Comparison of ENCODE assay signal across 8 mouse cellular contexts in genomic region chr1:176835501-176836294, GRCm38 (mm10). TPM values are rescaled to one million over a fixed set of nuclear protein-coding genes. Genes with fewer than 3 reads are reported as not detected.
DNase-seq lines count a peak whose midpoint lies in the region; ATAC-seq and TF ChIP-seq lines count a peak whose summit lies in the region.

No protein-coding gene starts in this region.

- H3K9me3 ChIP-seq in ES-Bruce4 (replicated peaks; ENCODE audit: control insufficient read depth, insufficient read depth, low read length, poor library complexity, severe bottlenecking): no peaks in the 10 kb centered on the region
- no peaks in the 10 kb centered on the region for H3K9me3 ChIP-seq in embryonic facial prominence, embryonic 13.5 days
- H3K9me3 ChIP-seq in intestine, embryonic 15.5 days: no peaks in the 10 kb centered on the region
- H3K9me3 ChIP-seq in midbrain, embryonic 15.5 days: no peaks in the 10 kb centered on the region

- intact Hi-C loops in heart, adult 2 months (cut with DNase I): no loop called here
- intact Hi-C loops in left cerebral cortex, postnatal 14 days (cut with DNase I): no loop called here

- H3K27me3 ChIP-seq in heart, adult 2 months (ENCODE audit: control insufficient read depth, insufficient read depth, low read length): 0 out of 2 replicates have a peak, but pooled peaks cover 3% of the 10 kb centered on the region
- no peaks in the 10 kb centered on the region for H3K27me3 ChIP-seq in ES-Bruce4 (ENCODE audit: control insufficient read depth, insufficient read depth, low read length, poor library complexity, severe bottlenecking)
- H3K27me3 ChIP-seq in embryonic facial prominence, embryonic 13.5 days: peaks cover 9% of the 10 kb centered on the region
- H3K27me3 ChIP-seq in intestine, embryonic 15.5 days (replicated peaks): no peaks in the 10 kb centered on the region
- H3K27me3 ChIP-seq in midbrain, embryonic 15.5 days (replicated peaks): 0 out of 2 replicates have a peak, but pooled peaks cover 6% of the 10 kb centered on the region

- no peaks in the 10 kb centered on the region for H3K79me2 ChIP-seq in heart, adult 2 months (replicated peaks; ENCODE audit: control insufficient read depth, insufficient read depth, low read length)

- DNase-seq in heart, adult 2 months: peak in 1 of 2 experiments; percentile 52
- DNase-seq in heart, adult 8-10 months (ENCODE audit: low spot score): no peak
- no peak for DNase-seq in left cerebral cortex, postnatal 14 days (ENCODE audit: low spot score in 2 of 2)

- H3K4me2 ChIP-seq in embryonic facial prominence, embryonic 13.5 days: peak overlapping the region; percentile 73
- peak overlapping the region; percentile 73 for H3K4me2 ChIP-seq in intestine, embryonic 15.5 days (replicated peaks)
- H3K4me2 ChIP-seq in midbrain, embryonic 15.5 days: peak overlapping the region; percentile 79

- no peak for ATAC-seq in embryonic facial prominence, embryonic 13.5 days (ENCODE audit: insufficient number of reproducible peaks, insufficient read depth, low FRiP score, low TSS enrichment, low read depth)
- ATAC-seq in intestine, embryonic 15.5 days: peak; percentile 74
- peak; percentile 45 for ATAC-seq in midbrain, embryonic 15.5 days (replicated peaks)
- no peak for ATAC-seq in activated CD4-positive, CD25-positive, alpha-beta regulatory T cell, adult 4 months

- TF ChIP-seq POLR2A in heart, adult 2 months (IDR thresholded peaks at IDR 0.05; ENCODE audit: insufficient read depth, low read depth, low read length): no peak
- no peak for TF ChIP-seq POLR2A in ES-Bruce4 (IDR thresholded peaks at IDR 0.05; ENCODE audit: insufficient read depth, low read length)

- H3K9ac ChIP-seq in heart, adult 2 months (ENCODE audit: low read depth, low read length): peak overlapping the region; percentile 70
- H3K9ac ChIP-seq in ES-Bruce4 (ENCODE audit: low read depth, poor library complexity, severe bottlenecking): peak overlapping the region; percentile 49
- peak overlapping the region; percentile 64 for H3K9ac ChIP-seq in embryonic facial prominence, embryonic 13.5 days
- H3K9ac ChIP-seq in intestine, embryonic 15.5 days: peak overlapping the region; percentile 21
- H3K9ac ChIP-seq in midbrain, embryonic 15.5 days: peak overlapping the region; percentile 44; the same call in 1 of the 2 replicates

- peak overlapping the region; percentile 17; the same call in 1 of the 2 replicates for H3K27ac ChIP-seq in heart, adult 2 months
- no peak overlapping the region for H3K27ac ChIP-seq in ES-Bruce4 (ENCODE audit: insufficient read depth, low read length)
- H3K27ac ChIP-seq in embryonic facial prominence, embryonic 13.5 days: no peak overlapping the region
- H3K27ac ChIP-seq in intestine, embryonic 15.5 days: no peak overlapping the region
- no peak overlapping the region for H3K27ac ChIP-seq in midbrain, embryonic 15.5 days

- no peaks in the 10 kb centered on the region for H3K36me3 ChIP-seq in heart, adult 2 months (ENCODE audit: control insufficient read depth, insufficient read depth, low read length)
- H3K36me3 ChIP-seq in ES-Bruce4 (ENCODE audit: control insufficient read depth, insufficient read depth, low read length, poor library complexity, severe bottlenecking): no peaks in the 10 kb centered on the region
- peaks cover 5% of the 10 kb centered on the region; the same call in 1 of the 2 replicates for H3K36me3 ChIP-seq in embryonic facial prominence, embryonic 13.5 days
- no peaks in the 10 kb centered on the region for H3K36me3 ChIP-seq in intestine, embryonic 15.5 days
- H3K36me3 ChIP-seq in midbrain, embryonic 15.5 days (replicated peaks): 0 out of 2 replicates have a peak, but pooled peaks cover 2% of the 10 kb centered on the region

- H3K4me3 ChIP-seq in heart, adult 2 months: peak overlapping the region; percentile 39
- peak overlapping the region; percentile 57 for H3K4me3 ChIP-seq in ES-Bruce4 (ENCODE audit: low read depth, low read length)
- peak overlapping the region; percentile 42 for H3K4me3 ChIP-seq in embryonic facial prominence, embryonic 13.5 days
- peak overlapping the region; percentile 34 for H3K4me3 ChIP-seq in intestine, embryonic 15.5 days (replicated peaks)
- H3K4me3 ChIP-seq in midbrain, embryonic 15.5 days: peak overlapping the region; percentile 37

- H3K4me1 ChIP-seq in heart, adult 2 months (ENCODE audit: control insufficient read depth, insufficient read depth, low read length): no peaks in the 10 kb centered on the region; the same call in 1 of the 2 replicates
- no peaks in the 10 kb centered on the region for H3K4me1 ChIP-seq in ES-Bruce4 (ENCODE audit: control insufficient read depth, insufficient read depth, low read length)
- no peaks in the 10 kb centered on the region; the same call in 1 of the 2 replicates for H3K4me1 ChIP-seq in embryonic facial prominence, embryonic 13.5 days
- H3K4me1 ChIP-seq in intestine, embryonic 15.5 days (replicated peaks): 0 out of 2 replicates have a peak, but pooled peaks cover 3% of the 10 kb centered on the region
- H3K4me1 ChIP-seq in midbrain, embryonic 15.5 days: peaks cover 7% of the 10 kb centered on the region

- no peak for TF ChIP-seq EP300 in heart, adult 2 months (IDR thresholded peaks at IDR 0.05; ENCODE audit: insufficient read depth, low read depth, low read length)
- TF ChIP-seq EP300 in ES-Bruce4 (IDR thresholded peaks at IDR 0.05; ENCODE audit: insufficient read depth, low read depth, low read length): no peak

- WGBS in heart, adult 2 months: 16% methylated on average over 41 of the region's 41 CpGs
- WGBS in embryonic facial prominence, embryonic 13.5 days: 1% methylated on average over 41 of the region's 41 CpGs
- WGBS in intestine, embryonic 15.5 days: 5% methylated on average over 41 of the region's 41 CpGs
- 3% methylated on average over 41 of the region's 41 CpGs for WGBS in midbrain, embryonic 15.5 days

- TF ChIP-seq CTCF in heart, adult 2 months (IDR thresholded peaks at IDR 0.05): no peak
- TF ChIP-seq CTCF in ES-Bruce4 (IDR thresholded peaks at IDR 0.05; ENCODE audit: low read depth, low read length): no peak

RNA-seq across cellular contexts. Expression of gene Sdccag8, which starts 21.2 kb away (rescaled TPM):
- total RNA-seq in heart, adult 2 months (2021): 1 to 10 TPM; 3.5 to 4.6 TPM
- polyA plus RNA-seq in heart, adult 2 months (2012; rRNA removed): 2.6 and 4.1 TPM in 2 replicates
- 1 to 10 TPM; 3.4 to 5.7 (median 4.1) TPM for total RNA-seq in heart, adult 8-10 months (2022)
- polyA plus RNA-seq in ES-Bruce4 (2011; ENCODE audit: insufficient read depth, insufficient read length, low read depth, missing spikeins): 5.1 and 5.9 TPM in 2 replicates
- 19.1 and 19.6 TPM in 2 replicates for polyA plus RNA-seq in embryonic facial prominence, embryonic 13.5 days (2015; fragmentation: Nextera tagmentation; extraction: Ambion mirVana)
- polyA plus RNA-seq in intestine, embryonic 15.5 days (2015; fragmentation: Nextera tagmentation; extraction: Ambion mirVana): 23.9 and 24.7 TPM in 2 replicates
- 27.8 and 28.2 TPM in 2 replicates for polyA plus RNA-seq in midbrain, embryonic 15.5 days (2015; fragmentation: Nextera tagmentation; extraction: Ambion mirVana)
- 10 to 100 TPM; 22.7 to 23.9 TPM for polyA plus RNA-seq in activated CD4-positive, CD25-positive, alpha-beta regulatory T cell, adult 4 months (2017; shearing (Covaris generic))
- 10 to 100 TPM; 10.6 to 13.6 TPM for total RNA-seq in left cerebral cortex, postnatal 14 days (2021)

RNA-seq across cellular contexts. Expression of gene Cep170, which starts 21.8 kb away (rescaled TPM):
- total RNA-seq in heart, adult 2 months (2021): 10 to 100 TPM; 17.8 to 22.9 TPM
- polyA plus RNA-seq in heart, adult 2 months (2012; rRNA removed): 5.8 and 9.5 TPM in 2 replicates
- 10 to 100 TPM; 16.7 to 22.9 (median 20.5) TPM for total RNA-seq in heart, adult 8-10 months (2022)
- 19.7 and 24.5 TPM in 2 replicates for polyA plus RNA-seq in ES-Bruce4 (2011; ENCODE audit: insufficient read depth, insufficient read length, low read depth, missing spikeins)
- polyA plus RNA-seq in embryonic facial prominence, embryonic 13.5 days (2015; fragmentation: Nextera tagmentation; extraction: Ambion mirVana): 33.6 and 39.3 TPM in 2 replicates
- polyA plus RNA-seq in intestine, embryonic 15.5 days (2015; fragmentation: Nextera tagmentation; extraction: Ambion mirVana): 13.6 and 17.6 TPM in 2 replicates
- 133 and 138 TPM in 2 replicates for polyA plus RNA-seq in midbrain, embryonic 15.5 days (2015; fragmentation: Nextera tagmentation; extraction: Ambion mirVana)
- 10 to 100 TPM; 12.5 to 16.1 TPM for polyA plus RNA-seq in activated CD4-positive, CD25-positive, alpha-beta regulatory T cell, adult 4 months (2017; shearing (Covaris generic))
- 100 to 1,000 TPM; 125 to 130 TPM for total RNA-seq in left cerebral cortex, postnatal 14 days (2021)

Comparison
In these comparisons a context has a peak if more than half of its experiments do, and no peak if none do; other contexts are left out.
1. ATAC-seq: peak in intestine, embryonic 15.5 days (single experiment) and midbrain, embryonic 15.5 days (single experiment); none in embryonic facial prominence, embryonic 13.5 days (single experiment) and activated CD4-positive, CD25-positive, alpha-beta regulatory T cell, adult 4 months (single experiment).
2. Peak in every context shown above with its lines, with median percentiles within 50 percentile points of each other: H3K4me3 ChIP-seq, H3K9ac ChIP-seq and H3K4me2 ChIP-seq.